Mouse (Mus musculus) CH12.LX (cell line): Measurements from ENCODE around the gene Soga1.

Experiments used
- CHD1 ChIP-seq: IDR thresholded peaks from 2 replicates; pipeline ENCODE4 v1.6.1; 2012; ENCODE audit warnings: low read depth, low read length, improper control_type of control experiment, inconsistent platforms
- CTCF ChIP-seq, 2 experiments: IDR thresholded peaks in 1 of 2; conservative IDR thresholded peaks in 1 of 2; 2 replicates each; pipeline ENCODE4 v1.5.1; 2011 to 2012; ENCODE audit warnings: low read depth in 2 of 2, low read length in 2 of 2, improper control_type of control experiment in 1 of 2, inconsistent platforms in 1 of 2, mild to moderate bottlenecking in 1 of 2, moderate library complexity in 1 of 2
- E2F4 ChIP-seq: IDR thresholded peaks from 2 replicates; pipeline ENCODE4 v1.6.1; 2011; ENCODE audit warnings: low read depth, low read length, improper control_type of control experiment; ENCODE audit not compliant: insufficient replicate concordance
- EP300 ChIP-seq: IDR thresholded peaks from 2 replicates; pipeline ENCODE4 v1.6.1; 2011; ENCODE audit warnings: low read length, improper control_type of control experiment
- ETS1 ChIP-seq: conservative IDR thresholded peaks from 2 replicates; pipeline ENCODE4 v1.6.1; 2012; ENCODE audit warnings: low read depth, mild to moderate bottlenecking, inconsistent platforms, low read length, improper control_type of control experiment, moderate library complexity
- HCFC1 ChIP-seq: IDR thresholded peaks from 2 replicates; pipeline ENCODE4 v1.6.1; 2012; ENCODE audit warnings: low read depth, mild to moderate bottlenecking, inconsistent platforms, low read length, improper control_type of control experiment
- MAFK ChIP-seq: IDR thresholded peaks from 2 replicates; pipeline ENCODE4 v1.6.1; 2011; ENCODE audit warnings: low read length, improper control_type of control experiment; ENCODE audit not compliant: insufficient replicate concordance
- MAX ChIP-seq: IDR thresholded peaks from 2 replicates; pipeline ENCODE4 v1.6.1; 2011; ENCODE audit warnings: low read length, improper control_type of control experiment
- POLR2A ChIP-seq: IDR thresholded peaks from 2 replicates; pipeline ENCODE4 v1.6.1; 2011; ENCODE audit warnings: low read depth, mild to moderate bottlenecking, improper control_type of control experiment, low read length
- ZNF384 ChIP-seq: IDR thresholded peaks from 2 replicates; pipeline ENCODE4 v1.6.1; 2012; ENCODE audit warnings: low read depth, low read length, improper control_type of control experiment, inconsistent platforms

- TF ChIP-seq POLR2A (no peak), CTCF (conservative IDR thresholded peaks at IDR 0.05 in 1 of 2, IDR thresholded peaks at IDR 0.05 in 1 of 2; ENCODE audit: low read depth in 2 of 2, low read length in 2 of 2) (no peak), ZNF384 (no peak), EP300 (no peak), MAX (no peak), MAFK (no peak), HCFC1 (no peak), CHD1 (no peak), ETS1 (no peak), E2F4 (no peak)
Measured at GRCm38 (mm10) chr2:157077160-157077559, 1.9 kb downstream of the Soga1 start.
